Mouse (Mus musculus): ENCODE data around the gene Clip1. TPM values are rescaled to one million over a fixed set of nuclear protein-coding genes. Genes with fewer than 3 reads are reported as not detected.

Gene Clip1
- polyA plus RNA-seq, 1 experiment = 3.7 TPM

- peaks cover 27% of the 10 kb centered on the region for H3K4me1 ChIP-seq
- H3K27me3 ChIP-seq (replicated peaks) = no peaks in the 10 kb centered on the region
- H3K9me3 ChIP-seq = no peaks in the 10 kb centered on the region
- TF ChIP-seq GATA1 (IDR thresholded peaks at IDR 0.05; ENCODE audit: borderline replicate concordance, low read length) (no peak), FLI1 (IDR thresholded peaks at IDR 0.05; ENCODE audit: low read length) (no peak)
- no peak overlapping the region for H3K4me3 ChIP-seq (replicated peaks)
- peaks cover 54% of the 10 kb centered on the region for H3K36me3 ChIP-seq (replicated peaks; ENCODE audit: low read length)
Measured at GRCm38 (mm10) chr5:123614246-123614645, 70.2 kb downstream of the Clip1 start.

- Histone ChIP-seq H3K36me3 (replicated peaks; ENCODE audit: low read length) (peaks cover 60% of the 10 kb centered on the region), H3K27me3 (replicated peaks) (no peaks in the 10 kb centered on the region), H3K4me1 (peaks cover 51% of the 10 kb centered on the region), H3K4me3 (replicated peaks) (no peak overlapping the region), H3K9me3 (no peaks in the 10 kb centered on the region)
- TF ChIP-seq FLI1 (IDR thresholded peaks at IDR 0.05; ENCODE audit: low read length) (no peak), GATA1 (IDR thresholded peaks at IDR 0.05; ENCODE audit: borderline replicate concordance, low read length) (no peak)
Measured at GRCm38 (mm10) chr5:123609843-123610242, 74.6 kb downstream of the Clip1 start.

DNA sequence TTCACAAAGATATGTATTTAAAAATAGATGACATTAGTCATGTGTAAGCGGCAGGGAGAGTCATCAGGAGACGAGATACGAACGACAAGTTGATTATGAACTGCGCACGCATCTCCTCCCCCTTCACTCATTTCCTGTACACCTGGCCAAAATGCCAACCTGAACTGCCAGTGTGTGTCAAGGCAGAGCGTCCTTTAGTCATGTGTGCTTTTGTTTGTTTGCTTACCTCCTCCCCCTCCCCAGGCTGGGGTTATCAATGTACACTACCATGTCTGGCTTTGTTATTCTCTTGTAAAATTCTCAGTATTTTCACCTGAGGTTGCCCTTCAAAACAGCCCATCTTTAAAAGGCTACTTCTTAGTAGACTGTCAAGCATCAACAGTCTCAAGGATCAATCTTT, 75.0 kb downstream of the Clip1 start:
- TF ChIP-seq GATA1 (IDR thresholded peaks at IDR 0.05; ENCODE audit: borderline replicate concordance, low read length) (no peak), FLI1 (IDR thresholded peaks at IDR 0.05; ENCODE audit: low read length) (no peak)
- Histone ChIP-seq H3K4me3 (replicated peaks) (no peak overlapping the region), H3K27me3 (replicated peaks) (no peaks in the 10 kb centered on the region), H3K9me3 (no peaks in the 10 kb centered on the region), H3K36me3 (replicated peaks; ENCODE audit: low read length) (peaks cover 56% of the 10 kb centered on the region), H3K4me1 (peaks cover 51% of the 10 kb centered on the region)

DNA sequence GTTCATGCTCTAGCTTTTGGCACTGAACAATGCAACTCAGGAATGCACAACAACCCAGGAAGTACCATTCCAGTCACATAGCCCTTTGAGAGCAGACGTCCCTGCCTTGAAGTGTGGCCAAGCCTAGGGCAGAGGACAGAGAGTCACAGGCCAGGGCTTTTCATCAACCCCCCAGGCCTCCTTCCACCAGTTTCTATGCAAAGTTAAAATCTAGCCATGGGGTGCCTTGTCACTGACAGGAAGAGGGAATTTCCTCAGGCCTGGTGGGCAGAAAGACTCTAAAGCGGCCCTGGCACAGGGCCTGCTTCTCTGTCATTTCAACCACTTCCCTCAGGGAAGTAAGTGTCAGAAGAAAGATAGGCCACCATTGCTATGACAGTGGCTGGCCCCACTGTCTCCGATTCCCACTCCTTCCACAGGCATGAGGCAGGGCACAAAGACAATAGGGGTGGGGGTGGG, 77.2 kb downstream of the Clip1 start:
- Histone ChIP-seq H3K4me3 (replicated peaks) (peak overlapping the region; percentile 46), H3K27me3 (replicated peaks) (no peaks in the 10 kb centered on the region), H3K9me3 (no peaks in the 10 kb centered on the region), H3K36me3 (replicated peaks; ENCODE audit: low read length) (peaks cover 44% of the 10 kb centered on the region), H3K4me1 (peaks cover 65% of the 10 kb centered on the region)
- TF ChIP-seq FLI1 (IDR thresholded peaks at IDR 0.05; ENCODE audit: low read length) (no peak), GATA1 (IDR thresholded peaks at IDR 0.05; ENCODE audit: borderline replicate concordance, low read length) (no peak)

- peaks cover 44% of the 10 kb centered on the region for H3K36me3 ChIP-seq (replicated peaks; ENCODE audit: low read length)
Measured at GRCm38 (mm10) chr5:123603496-123603895, 80.9 kb downstream of the Clip1 start.

GRCm38 (mm10) chr5:123602174-123602573, 82.2 kb downstream of the Clip1 start:
- peaks cover 31% of the 10 kb centered on the region for H3K36me3 ChIP-seq (replicated peaks; ENCODE audit: low read length)
- no peaks in the 10 kb centered on the region for H3K9me3 ChIP-seq
- H3K4me1 ChIP-seq = peaks cover 54% of the 10 kb centered on the region
- TF ChIP-seq FLI1 (IDR thresholded peaks at IDR 0.05; ENCODE audit: low read length) = no peak
- no peak for TF ChIP-seq GATA1 (IDR thresholded peaks at IDR 0.05; ENCODE audit: borderline replicate concordance, low read length)
- H3K27me3 ChIP-seq (replicated peaks) = no peaks in the 10 kb centered on the region
- H3K4me3 ChIP-seq (replicated peaks) = no peak overlapping the region

More at GRCm38 (mm10) chr5:123603496-123603895, 80.9 kb downstream of the Clip1 start:
- no peak for TF ChIP-seq GATA1 (IDR thresholded peaks at IDR 0.05; ENCODE audit: borderline replicate concordance, low read length)
- TF ChIP-seq FLI1 (IDR thresholded peaks at IDR 0.05; ENCODE audit: low read length) = no peak
- Histone ChIP-seq H3K27me3 (replicated peaks) (no peaks in the 10 kb centered on the region), H3K4me3 (replicated peaks) (no peak overlapping the region), H3K4me1 (peaks cover 64% of the 10 kb centered on the region), H3K9me3 (no peaks in the 10 kb centered on the region)

DNA sequence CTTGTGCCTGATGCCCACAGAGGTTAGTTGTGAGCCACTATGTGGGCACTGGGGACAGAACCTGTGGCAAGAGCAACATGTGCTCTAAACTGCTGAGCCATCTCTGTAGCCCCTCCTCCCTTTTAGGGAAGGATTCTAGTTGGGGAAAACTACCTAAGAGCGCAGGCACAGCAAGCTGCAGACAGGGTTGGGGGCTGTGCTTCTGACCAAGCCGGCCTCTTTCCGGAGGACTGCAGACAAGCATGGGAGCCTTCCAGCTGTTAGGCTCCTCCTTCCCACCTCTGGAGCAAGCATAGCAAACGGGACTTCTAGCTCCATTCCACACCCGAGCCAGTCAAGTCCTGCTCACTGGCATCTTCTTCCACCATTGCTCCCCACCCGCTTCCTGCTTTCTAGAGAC, 85.1 kb downstream of the Clip1 start:
- H3K4me3 ChIP-seq (replicated peaks) = no peak overlapping the region
- no peaks in the 10 kb centered on the region for H3K27me3 ChIP-seq (replicated peaks)
- no peak for TF ChIP-seq GATA1 (IDR thresholded peaks at IDR 0.05; ENCODE audit: borderline replicate concordance, low read length)
- TF ChIP-seq FLI1 (IDR thresholded peaks at IDR 0.05; ENCODE audit: low read length) = no peak
- no peaks in the 10 kb centered on the region for H3K9me3 ChIP-seq
- H3K4me1 ChIP-seq = peaks cover 44% of the 10 kb centered on the region
- peaks cover 14% of the 10 kb centered on the region for H3K36me3 ChIP-seq (replicated peaks; ENCODE audit: low read length)

GRCm38 (mm10) chr5:123593622-123594280, 90.7 kb downstream of the Clip1 start:
- H3K4me1 ChIP-seq = peaks cover 13% of the 10 kb centered on the region
- H3K27me3 ChIP-seq (replicated peaks) = no peaks in the 10 kb centered on the region
- H3K36me3 ChIP-seq (replicated peaks; ENCODE audit: low read length) = peaks cover 17% of the 10 kb centered on the region
- no peak overlapping the region for H3K4me3 ChIP-seq (replicated peaks)
- H3K9me3 ChIP-seq = no peaks in the 10 kb centered on the region
- TF ChIP-seq FLI1 (IDR thresholded peaks at IDR 0.05; ENCODE audit: low read length) = no peak
- TF ChIP-seq GATA1 (IDR thresholded peaks at IDR 0.05; ENCODE audit: borderline replicate concordance, low read length) = no peak

DNA sequence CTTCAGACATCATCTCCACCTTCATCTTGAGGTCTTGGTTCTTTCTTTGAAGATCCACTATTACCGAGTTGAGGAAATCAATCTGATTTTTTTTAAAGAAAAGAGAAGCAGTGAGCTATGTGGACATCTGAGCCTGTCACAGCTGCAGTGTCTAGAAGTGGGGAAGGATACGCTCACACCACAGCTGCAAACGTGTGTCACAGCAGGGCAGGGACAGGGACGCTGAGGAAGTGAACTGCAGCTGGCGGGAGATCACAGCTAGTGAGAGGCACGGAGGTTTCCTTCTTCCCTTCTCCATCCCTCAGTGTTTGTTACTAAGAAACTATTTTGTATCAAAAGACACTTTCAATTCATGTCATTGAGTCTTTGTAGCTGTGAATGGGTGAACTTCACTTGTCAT, 104.4 kb downstream of the Clip1 start:
- Histone ChIP-seq H3K4me1 (peaks cover 23% of the 10 kb centered on the region), H3K9me3 (no peaks in the 10 kb centered on the region), H3K4me3 (replicated peaks) (peak overlapping the region; percentile 15), H3K27me3 (replicated peaks) (no peaks in the 10 kb centered on the region), H3K36me3 (replicated peaks; ENCODE audit: low read length) (peaks cover 35% of the 10 kb centered on the region)
- TF ChIP-seq FLI1 (IDR thresholded peaks at IDR 0.05; ENCODE audit: low read length) = no peak
- TF ChIP-seq GATA1 (IDR thresholded peaks at IDR 0.05; ENCODE audit: borderline replicate concordance, low read length) = no peak

GRCm38 (mm10) chr5:123576696-123577095, 107.7 kb downstream of the Clip1 start:
- peaks cover 23% of the 10 kb centered on the region for H3K36me3 ChIP-seq (replicated peaks; ENCODE audit: low read length)

More at GRCm38 (mm10) chr5:123576696-123577095, 107.7 kb downstream of the Clip1 start:
- no peaks in the 10 kb centered on the region for H3K9me3 ChIP-seq
- H3K4me3 ChIP-seq (replicated peaks) = no peak overlapping the region
- peaks cover 25% of the 10 kb centered on the region for H3K4me1 ChIP-seq
- TF ChIP-seq FLI1 (IDR thresholded peaks at IDR 0.05; ENCODE audit: low read length) (no peak), GATA1 (IDR thresholded peaks at IDR 0.05; ENCODE audit: borderline replicate concordance, low read length) (no peak)
- H3K27me3 ChIP-seq (replicated peaks) = no peaks in the 10 kb centered on the region

Measured in megakaryocyte, embryonic 14.5 days (primary cell).